Mouse (Mus musculus): ENCODE data around the gene Rnf145.

Rnf145 gene

DNA sequence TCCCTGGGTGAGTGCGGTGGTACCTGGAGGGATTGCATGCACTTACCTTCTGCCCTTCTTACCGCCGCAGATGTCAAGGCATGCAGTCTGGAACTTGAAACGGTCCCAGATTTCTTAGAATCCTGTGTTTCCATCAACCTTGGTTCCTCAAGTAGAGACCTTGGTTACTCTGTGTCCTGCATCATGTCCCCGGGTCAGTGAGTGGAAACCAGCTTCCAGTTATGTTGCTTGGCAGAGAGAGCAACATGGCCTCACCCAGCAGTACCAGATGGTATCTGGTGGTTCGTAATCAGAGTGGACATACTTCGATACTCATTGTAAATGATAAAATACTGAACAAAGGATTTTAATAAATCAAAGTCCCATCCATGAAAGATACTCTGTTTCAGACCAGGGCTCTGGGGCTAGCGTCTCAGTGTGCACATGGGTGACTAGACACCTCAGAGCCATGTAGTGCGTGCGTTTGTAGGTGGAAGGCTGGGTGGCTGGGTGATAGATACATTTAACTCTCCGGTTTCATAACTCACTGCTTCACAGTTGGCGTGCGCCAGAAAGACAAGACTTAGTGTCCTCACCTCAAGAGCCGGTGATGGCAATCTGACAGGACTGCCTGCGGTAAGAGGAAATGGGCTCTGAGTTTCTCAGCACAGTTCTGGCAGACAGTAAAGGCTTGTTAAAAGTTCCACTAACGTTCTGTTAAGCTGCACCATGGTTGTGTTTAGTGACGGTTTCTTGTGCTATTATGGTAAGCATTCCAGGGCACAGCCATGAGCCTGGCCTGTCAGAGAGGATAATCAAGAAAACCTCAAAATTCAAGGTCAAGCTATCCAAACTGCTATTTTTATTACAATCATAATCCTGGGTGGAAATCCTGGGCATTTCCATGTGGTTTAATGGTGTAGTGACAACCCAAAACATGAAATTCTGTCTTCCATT lies 14.3 kb downstream of the Rnf145 start:
- peak; percentile 66 for ATAC-seq (ENCODE audit: insufficient number of reproducible peaks, low FRiP score, low TSS enrichment)

DNA sequence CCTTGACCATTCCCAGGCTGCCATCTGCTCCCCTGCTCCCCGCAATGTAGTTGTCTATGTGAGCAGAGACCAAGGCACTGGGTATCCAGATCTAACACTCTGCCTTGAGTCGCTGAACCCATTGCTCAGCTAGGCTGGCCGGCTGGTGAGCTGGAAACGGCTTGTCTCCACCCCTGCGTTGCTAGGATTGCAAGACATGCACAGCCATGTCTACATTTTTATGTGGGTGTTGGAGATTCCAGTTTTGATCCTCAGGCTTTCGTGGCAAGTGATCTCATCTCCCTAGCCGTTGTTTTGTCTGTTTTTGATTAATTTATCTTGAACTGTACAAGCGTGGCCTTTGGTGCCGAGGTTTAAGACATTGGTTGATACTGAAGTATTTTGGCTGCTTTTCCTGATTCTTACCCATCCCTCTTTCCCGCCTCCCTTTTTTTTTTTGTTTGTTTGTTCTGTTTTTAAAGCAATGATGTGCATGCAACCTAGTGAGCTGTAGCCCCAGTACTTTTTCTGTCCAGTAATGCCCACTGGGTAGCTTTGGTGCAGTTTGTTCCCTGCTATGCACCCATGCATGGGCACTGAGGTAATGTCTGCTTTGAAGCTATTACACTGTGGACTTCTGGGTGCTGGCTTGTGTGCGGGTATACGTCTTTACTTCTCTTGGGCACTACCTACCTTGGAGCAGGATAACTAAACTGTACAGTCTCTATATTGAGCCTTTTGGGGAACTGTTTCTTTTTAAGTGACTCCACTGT lies 16.4 kb downstream of the Rnf145 start:
- ATAC-seq (ENCODE audit: insufficient number of reproducible peaks, low FRiP score, low TSS enrichment), result no peak

DNA sequence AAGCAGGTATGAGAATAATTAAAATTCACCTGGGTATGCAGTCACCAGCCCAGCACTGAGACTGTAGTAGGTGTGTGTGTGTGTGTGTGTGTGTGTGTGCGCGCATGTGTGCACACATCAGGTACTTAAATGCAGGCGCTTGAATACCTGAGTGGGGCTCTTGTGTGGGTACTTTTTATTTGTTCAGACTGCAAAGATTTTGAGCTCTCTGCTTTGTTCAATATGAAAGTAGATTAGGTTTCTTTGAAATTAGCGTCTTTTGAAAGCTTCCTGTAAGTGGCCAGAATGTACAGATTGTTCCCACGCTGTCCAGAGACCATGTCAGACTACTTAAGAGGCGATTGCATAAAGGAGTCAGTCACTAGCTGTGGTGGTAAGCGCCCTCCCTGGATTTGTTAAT lies 18.6 kb downstream of the Rnf145 start:
- no peak for ATAC-seq (ENCODE audit: insufficient number of reproducible peaks, low FRiP score, low TSS enrichment)

DNA sequence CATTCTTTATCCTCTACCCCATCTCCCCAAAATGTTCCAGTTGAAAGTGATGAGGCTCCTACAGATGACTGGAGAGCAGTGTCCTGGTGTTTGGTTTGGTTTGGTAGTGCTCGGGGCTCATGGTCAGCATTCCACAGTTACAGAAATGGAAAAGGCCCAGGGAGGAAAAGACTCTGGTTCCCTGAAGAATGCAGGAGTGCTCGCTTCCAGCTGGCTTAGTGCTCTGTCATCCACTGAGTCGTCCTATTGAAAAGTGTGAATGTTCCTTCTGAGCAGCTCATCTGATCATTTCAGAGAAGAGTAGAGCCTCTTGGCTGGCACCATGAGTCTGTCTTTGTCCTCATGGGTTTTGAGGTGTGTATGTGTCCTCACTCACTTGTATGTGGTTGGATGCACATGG lies 19.3 kb downstream of the Rnf145 start:
- no peak for ATAC-seq (ENCODE audit: insufficient number of reproducible peaks, low FRiP score, low TSS enrichment)

DNA sequence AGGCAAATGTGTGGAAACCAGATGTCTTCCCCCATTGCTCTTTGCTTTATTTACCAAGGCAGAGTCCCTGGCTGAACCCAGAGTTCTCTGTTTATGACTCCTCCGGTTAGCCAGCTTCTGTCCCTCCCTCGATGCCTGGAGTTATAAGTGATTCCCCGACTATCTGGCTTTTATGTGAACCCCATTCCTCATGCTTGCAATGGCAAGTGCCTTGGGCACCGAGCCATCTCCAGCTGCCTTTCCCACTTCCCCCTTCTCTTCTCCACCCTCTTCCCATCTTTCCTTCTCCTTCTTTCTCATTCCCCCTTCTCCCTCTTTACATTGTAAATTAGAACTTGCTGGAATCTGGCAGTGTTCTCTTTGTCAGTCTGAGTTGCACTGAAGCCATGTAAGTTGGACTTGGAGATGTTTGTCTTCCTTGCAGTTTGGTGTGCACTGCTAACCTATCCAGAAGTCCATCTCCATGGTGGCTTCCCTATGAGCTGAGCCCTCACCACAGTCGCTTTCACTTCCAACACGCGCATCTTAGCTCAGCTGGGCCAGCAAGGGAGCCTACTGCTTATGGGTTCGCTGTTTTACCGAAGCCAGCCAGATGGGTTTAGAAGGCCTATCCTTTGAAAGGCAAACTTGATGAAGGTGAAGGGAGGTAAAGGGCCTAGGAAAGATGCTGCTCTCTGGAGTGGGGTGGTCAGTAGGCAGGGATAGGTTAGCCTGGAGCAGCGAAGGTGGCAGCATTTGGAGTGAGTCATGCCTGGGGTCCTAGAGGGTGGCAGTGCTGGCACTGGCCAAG lies 19.9 kb downstream of the Rnf145 start:
- ATAC-seq (ENCODE audit: insufficient number of reproducible peaks, low FRiP score, low TSS enrichment), result no peak

DNA sequence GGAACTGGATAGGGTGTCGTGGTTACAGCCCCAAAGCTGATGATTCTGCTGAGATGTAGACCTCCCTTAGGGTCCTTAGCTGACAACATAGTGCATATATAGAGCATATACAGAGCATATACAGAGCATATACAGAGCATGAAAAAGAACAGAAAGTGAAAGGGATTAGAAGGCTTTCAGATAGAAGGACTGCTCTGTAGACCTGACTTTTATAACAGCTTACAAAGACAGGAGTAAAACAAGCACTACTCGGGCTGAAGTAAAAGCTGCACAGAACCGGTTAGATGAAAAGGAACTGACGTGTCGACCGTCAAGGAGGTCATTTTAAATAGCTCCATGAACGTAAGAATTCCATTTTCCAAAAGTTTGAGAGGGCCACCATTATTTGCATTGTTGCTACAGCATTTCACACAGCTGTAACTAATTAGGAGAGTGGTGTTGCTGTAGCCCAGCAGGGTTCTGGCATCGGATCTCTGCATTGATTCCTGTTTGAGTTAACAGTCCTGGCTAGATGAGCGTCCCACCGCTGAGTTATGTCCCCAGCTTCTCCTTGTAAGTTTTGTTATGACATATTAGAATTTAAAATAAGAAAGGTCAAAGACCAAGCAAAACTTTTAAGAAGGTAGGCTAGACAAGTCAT lies 20.6 kb downstream of the Rnf145 start:
- ATAC-seq (ENCODE audit: insufficient number of reproducible peaks, low FRiP score, low TSS enrichment), result no peak

DNA sequence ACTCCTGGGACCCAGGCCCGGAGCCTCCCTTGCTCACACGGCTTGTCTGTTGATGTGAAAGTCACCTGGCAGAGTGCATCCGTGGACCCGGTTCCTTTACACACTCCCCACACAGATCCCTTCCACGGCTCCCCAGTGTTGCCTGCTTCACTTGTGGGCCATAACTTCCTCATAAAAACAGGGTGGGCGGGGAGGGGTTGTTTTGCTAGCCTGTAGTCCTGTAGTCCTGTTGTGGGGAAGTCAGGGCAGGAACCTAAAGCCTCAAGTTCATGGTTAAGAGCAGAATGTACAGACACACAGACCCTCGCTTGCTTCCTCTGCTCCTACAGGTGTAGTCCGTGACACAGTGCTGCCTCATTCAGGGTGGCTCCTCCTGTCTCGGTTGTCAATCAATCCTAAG lies 21.5 kb downstream of the Rnf145 start:
- ATAC-seq (ENCODE audit: insufficient number of reproducible peaks, low FRiP score, low TSS enrichment), result no peak

DNA sequence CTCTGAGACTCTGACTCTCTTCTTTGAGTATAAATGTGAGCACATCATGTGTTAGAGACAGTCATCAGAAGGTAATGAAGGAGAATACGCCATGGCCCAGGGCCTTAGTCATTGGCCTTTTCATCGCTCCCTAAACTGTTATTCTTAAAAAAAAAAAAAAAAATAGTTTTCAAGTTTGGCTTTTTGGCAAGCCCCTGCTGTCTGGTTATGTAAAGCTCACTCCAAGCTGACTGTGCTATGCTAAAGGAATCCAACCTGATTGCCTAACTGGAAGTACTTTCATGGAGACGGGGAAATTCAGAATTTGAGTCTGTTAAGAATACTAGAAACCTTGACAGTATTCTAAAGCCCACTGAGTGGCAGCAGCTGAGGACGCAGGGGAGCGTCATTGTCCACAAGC lies 22.5 kb downstream of the Rnf145 start:
- no peak for ATAC-seq (ENCODE audit: insufficient number of reproducible peaks, low FRiP score, low TSS enrichment)

DNA sequence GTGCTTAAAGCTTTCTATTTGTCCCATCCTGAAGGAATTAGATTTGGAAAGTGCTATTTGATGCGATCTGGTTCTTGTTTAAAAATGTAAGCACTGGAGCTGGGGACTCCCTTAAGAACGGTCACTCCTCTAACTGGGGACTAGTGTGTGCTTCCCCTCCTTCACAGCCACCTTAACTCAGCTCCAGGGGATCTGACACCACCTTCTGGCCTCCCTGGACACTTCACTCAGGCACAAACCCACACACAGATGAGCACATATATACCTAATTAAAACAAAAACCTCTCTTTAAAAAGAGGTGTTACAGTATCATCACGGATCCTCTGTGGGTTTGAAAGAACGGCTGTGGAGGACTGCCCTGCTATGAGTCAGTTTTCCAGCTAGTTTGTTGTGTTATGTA lies 23.0 kb downstream of the Rnf145 start:
- ATAC-seq (ENCODE audit: insufficient number of reproducible peaks, low FRiP score, low TSS enrichment), result no peak

DNA sequence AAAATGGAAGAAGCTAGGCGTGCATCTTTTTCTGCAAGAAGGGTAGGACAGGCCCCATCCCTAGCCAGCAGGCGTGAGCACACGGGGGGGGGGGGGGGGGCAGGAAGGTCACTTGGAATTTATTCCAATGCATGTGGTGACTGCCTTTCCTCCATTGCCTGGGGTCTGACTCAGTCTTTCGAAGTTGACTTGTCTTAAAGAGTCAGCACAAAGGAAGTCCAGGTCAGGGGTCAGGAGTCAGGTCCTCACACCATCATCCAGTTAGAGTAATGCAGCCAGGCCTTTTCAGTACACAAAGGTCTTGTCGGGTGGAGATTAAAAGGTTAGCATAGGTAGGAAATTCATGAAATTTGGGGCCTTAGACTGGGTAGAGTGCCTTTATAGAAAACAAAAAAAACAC lies 24.8 kb downstream of the Rnf145 start:
- ATAC-seq (ENCODE audit: insufficient number of reproducible peaks, low FRiP score, low TSS enrichment), result no peak

DNA sequence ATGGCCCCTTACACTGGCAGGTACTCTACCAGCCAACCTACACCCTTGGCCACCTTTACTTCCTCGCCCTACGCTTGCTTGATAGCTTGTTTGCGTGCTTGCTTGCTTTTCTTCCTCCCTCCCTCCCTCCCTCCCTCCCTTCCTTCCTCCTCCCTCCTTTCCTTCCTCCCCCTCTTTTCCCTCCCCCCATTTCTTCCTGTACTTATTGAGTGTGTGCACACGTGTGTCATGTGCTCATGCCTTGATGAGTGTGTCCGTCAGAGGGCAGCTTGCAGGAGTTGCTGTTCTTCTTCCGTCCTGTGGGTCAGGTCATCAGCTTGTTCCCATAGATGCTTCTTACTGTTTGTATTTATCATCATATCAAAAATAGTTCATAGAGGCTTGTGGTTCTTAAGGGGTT lies 25.2 kb downstream of the Rnf145 start:
- no peak for ATAC-seq (ENCODE audit: insufficient number of reproducible peaks, low FRiP score, low TSS enrichment)

DNA sequence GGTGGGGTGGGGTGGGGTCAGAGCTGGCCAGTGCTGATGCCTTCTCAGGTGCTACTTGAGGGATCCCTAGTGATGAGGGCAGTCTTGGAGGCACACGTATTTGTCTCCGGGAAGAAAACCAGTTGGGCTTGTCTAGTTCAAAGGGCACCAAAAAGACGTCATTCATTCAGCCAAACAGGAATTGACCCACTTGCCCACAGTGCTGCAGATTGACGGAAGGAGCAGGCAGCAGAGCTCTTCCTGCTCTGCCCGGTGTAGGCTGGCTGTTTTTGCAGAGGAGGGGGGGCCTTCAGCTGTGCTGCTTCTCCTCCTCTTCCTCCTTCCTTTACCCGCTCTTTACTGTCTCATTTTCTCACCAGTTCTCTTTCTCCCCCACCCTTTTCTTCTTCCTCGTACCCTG lies 26.4 kb downstream of the Rnf145 start:
- no peak for ATAC-seq (ENCODE audit: insufficient number of reproducible peaks, low FRiP score, low TSS enrichment)

DNA sequence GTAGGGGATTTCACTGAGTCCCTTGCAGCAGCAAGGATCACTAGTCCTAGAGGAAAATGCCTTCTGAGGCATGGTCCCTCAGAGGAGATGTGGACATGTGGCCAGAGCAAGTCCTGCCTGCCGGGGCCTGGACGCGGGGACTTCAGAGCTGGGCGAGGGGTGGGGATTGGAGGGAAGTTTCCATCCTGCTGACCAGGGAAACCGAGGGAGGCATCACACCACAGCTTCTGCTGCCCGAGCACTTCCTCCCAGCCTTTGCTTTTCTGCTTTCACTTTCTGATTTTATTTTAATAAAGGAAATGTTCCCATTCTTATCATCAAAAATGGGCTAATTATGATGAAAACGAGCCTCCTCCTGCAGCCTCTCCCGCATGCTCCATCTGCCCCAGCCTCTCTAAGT lies 27.5 kb downstream of the Rnf145 start:
- no peak for ATAC-seq (ENCODE audit: insufficient number of reproducible peaks, low FRiP score, low TSS enrichment)

DNA sequence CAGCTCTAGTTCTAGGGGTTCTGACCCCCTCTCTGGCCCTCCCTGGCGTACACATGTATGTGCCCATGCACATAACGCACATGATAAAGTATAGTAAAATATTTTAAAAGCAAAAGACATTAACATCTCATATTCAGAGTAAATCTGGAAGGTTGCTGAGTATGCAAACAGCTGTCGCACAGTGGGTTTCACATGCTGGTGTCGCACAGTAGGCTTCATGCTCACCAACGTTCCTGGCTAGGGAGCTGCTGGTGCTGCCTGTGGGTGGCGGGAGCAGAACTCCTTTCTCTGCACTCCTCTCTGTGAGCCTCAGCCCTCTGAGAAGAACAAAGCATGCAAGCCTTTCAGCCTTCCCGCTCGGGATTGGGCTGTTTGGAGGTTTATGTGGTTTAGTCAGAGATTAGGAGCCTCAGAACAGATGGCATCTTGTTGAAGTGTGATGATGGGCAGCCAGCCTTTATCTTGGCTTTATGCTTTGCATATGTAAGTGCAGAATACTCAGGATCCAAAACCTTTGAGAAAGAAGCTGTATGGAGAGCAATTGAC lies 29.0 kb downstream of the Rnf145 start:
- ATAC-seq (ENCODE audit: insufficient number of reproducible peaks, low FRiP score, low TSS enrichment), result no peak

DNA sequence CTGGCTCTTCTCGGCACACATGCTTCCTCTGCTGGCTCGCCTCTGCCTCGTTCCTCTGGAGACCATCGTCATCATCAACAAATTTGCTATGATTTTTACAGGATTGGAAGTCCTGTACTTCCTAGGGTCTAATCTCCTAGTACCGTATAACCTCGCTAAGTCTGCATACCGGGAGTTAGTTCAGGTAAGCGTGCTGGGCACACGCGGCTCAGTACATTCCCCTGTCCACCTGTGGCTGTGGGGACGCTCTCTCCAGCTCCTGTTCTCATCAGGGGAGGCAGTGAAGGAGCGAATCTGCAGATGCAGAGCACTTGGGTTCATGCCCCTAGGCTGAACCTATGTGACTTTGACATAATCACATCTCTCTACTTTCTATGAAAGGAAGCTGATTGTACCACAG lies 30.1 kb downstream of the Rnf145 start:
- no peak for ATAC-seq (ENCODE audit: insufficient number of reproducible peaks, low FRiP score, low TSS enrichment)

DNA sequence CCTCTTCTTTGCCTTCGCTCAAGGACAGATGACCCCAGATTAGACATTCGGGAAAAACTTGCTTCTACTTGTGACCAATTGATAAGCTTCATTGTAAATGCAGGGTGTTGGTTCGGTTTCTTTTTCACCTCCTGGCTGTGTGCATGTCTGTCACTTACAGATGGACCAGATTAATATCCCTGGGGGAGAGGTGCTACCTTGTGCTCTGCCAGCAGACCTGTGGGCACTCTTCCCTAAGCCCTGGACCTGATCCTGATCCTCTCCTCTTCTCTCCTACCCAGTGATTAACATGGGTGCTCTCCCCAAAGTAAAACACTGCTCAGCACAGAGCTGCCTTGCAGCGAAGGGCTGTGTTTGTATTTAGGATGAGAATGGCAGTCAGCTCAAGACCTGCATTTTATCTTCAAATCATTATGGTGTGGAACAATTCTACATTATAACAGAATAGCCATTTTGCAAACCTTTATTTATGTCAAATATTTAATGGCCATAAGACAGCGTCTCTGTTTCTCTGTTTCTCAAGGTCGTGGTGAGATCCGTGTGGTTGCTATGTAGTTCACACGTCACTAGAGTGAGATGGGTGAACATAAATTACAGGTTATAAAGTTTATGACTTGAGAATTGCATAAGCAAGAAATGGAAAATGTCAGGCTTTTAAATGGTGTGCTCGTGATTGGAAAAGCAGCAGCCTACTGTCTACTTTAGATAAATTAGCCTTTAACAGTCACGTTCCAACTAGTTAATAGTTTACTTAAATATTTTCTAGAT lies 30.9 kb downstream of the Rnf145 start:
- no peak for ATAC-seq (ENCODE audit: insufficient number of reproducible peaks, low FRiP score, low TSS enrichment)

DNA sequence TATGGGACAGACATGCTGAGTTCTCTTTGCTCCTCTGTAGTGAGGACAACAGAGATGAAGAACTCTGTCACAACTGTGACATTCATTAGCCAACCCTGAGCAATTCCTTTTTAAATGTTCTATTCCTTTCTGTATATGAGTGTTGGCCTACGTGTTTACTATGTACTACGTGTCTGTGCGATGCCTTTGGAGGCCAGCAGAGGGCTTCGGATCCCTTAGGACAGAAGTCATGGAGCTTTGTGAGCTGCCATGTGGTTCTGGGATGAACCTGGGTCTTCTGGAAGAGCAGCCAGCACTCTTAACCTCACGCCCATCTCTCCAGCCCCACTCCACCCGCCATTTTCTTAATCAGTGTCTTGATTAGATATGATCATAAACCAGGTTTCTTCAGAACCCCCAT lies 32.2 kb downstream of the Rnf145 start:
- no peak for ATAC-seq (ENCODE audit: insufficient number of reproducible peaks, low FRiP score, low TSS enrichment)

DNA sequence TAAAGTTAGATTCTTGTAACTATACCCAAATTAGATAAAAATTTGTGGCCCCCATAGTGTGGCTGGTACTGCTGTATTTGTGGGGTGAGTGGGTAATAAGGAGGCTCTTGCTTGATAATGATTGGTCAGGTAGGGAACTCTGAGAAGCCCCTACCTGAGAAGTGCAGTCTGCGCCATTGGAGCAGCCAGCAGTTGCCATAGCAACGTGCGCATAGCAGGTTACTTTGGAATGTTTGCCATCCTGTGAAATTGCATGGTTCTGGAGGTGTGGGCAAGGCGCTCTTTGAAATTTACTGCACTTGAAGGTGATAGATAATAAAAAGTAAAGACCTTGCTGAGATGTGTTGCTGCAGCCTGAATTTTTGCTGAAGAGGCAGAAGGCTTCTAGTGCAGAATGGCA lies 35.6 kb downstream of the Rnf145 start:
- no peak for ATAC-seq (ENCODE audit: insufficient number of reproducible peaks, low FRiP score, low TSS enrichment)

DNA sequence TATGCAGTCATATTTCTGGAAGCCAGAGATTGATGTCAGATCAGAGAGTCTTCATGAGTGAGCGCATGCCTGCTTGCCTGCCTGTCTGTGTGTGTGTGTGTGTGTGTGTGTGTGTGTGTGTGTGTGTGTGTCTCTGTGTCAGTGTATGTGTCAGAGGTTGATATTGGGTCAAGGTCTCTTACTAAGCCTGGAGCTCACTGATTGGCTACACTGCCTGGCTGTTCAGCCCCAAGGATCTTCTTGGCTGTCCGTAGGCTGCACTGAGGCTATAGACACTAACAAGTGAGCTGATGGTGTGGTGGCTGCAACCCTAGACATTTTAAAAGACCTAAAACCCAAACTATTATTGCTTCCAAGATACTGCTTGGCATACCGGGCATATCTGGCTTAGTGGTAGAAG lies 39.8 kb downstream of the Rnf145 start:
- no peak for ATAC-seq (ENCODE audit: insufficient number of reproducible peaks, low FRiP score, low TSS enrichment)
